In the genomic region with DNA sequence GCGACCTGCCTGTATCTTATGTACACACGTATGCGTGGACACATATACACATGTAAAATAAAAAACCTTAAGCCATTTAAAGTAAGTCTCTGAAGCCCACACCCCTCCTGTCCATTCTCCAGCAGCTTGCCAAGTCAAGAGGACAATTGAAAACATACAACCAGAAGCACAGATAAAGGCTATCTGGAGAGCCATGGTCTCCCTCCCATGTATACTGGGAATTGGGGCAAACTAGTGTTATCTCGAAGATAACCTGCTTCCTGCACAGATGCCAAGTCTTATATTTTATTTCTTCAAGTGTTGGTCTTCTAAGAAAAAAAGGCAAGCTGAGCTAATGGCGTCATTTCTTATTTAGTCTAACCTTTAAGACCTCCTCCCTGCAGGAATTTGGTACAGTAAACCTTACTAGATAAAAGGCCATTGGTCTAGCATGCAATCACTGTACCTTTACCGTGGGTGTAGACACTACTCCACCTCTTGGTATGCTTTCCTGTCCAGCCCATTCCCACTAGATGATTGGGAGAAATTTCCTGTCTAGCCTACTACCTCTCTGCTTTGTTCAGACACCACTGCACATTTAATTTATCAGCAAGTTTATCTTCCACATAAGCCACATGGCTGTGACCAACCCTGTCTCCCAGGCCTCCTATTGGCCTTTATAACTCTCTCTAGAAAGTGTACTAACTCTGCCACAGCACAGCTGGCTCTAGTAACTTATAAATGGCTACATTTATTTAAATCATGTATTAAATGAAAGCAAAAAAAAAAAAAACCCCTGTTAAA, we compare ENCODE assay signal across 15 mouse cellular contexts.
"Had no signal": no experiment of that assay in that cellular context is flagged by ENCODE, and none has a peak within 500 bp of the region (broad histone marks: within the 10 kb centered on the region; RNA-seq: fewer than 3 reads in every experiment).

No protein-coding gene starts in this region.

- H3K4me1 ChIP-seq: limb, embryonic 15.5 days; midbrain, embryonic 12.5 days; neural tube, embryonic 13.5 days; stomach, embryonic 15.5 days had no signal

- H3K27ac ChIP-seq: left cerebral cortex, adult 2 months; limb, embryonic 15.5 days; midbrain, embryonic 12.5 days; neural tube, embryonic 13.5 days; stomach, embryonic 15.5 days had no signal

- H3K27me3 ChIP-seq: limb, embryonic 15.5 days; megakaryocyte, embryonic 14.5 days; midbrain, embryonic 12.5 days; neural tube, embryonic 13.5 days; stomach, embryonic 15.5 days had no signal

- ATAC-seq: lung, postnatal 0 days; midbrain, embryonic 16.5 days had no signal

- DNase-seq: kidney, adult 8-10 months; kidney, postnatal 25 days; lung, adult 2 months; lung, postnatal 4 days; right cerebral cortex, postnatal 14 days; thymus, adult 2 months; thymus, postnatal 25 days had no signal

- H3K4me3 ChIP-seq: left cerebral cortex, adult 2 months; limb, embryonic 15.5 days; megakaryocyte, embryonic 14.5 days; midbrain, embryonic 12.5 days; neural tube, embryonic 13.5 days; stomach, embryonic 15.5 days had no signal

- H3K36me3 ChIP-seq: limb, embryonic 15.5 days; midbrain, embryonic 12.5 days; neural tube, embryonic 13.5 days; stomach, embryonic 15.5 days had no signal

- H3K9ac ChIP-seq: limb, embryonic 15.5 days; midbrain, embryonic 12.5 days; neural tube, embryonic 13.5 days; stomach, embryonic 15.5 days had no signal

- H3K9me3 ChIP-seq: limb, embryonic 15.5 days; megakaryocyte, embryonic 14.5 days; midbrain, embryonic 12.5 days; neural tube, embryonic 13.5 days; stomach, embryonic 15.5 days had no signal

- H3K4me2 ChIP-seq: limb, embryonic 15.5 days; midbrain, embryonic 12.5 days; neural tube, embryonic 13.5 days; stomach, embryonic 15.5 days had no signal
